Mouse (Mus musculus): ENCODE data around the gene Ptpn1.

Ptpn1 gene

DNA sequence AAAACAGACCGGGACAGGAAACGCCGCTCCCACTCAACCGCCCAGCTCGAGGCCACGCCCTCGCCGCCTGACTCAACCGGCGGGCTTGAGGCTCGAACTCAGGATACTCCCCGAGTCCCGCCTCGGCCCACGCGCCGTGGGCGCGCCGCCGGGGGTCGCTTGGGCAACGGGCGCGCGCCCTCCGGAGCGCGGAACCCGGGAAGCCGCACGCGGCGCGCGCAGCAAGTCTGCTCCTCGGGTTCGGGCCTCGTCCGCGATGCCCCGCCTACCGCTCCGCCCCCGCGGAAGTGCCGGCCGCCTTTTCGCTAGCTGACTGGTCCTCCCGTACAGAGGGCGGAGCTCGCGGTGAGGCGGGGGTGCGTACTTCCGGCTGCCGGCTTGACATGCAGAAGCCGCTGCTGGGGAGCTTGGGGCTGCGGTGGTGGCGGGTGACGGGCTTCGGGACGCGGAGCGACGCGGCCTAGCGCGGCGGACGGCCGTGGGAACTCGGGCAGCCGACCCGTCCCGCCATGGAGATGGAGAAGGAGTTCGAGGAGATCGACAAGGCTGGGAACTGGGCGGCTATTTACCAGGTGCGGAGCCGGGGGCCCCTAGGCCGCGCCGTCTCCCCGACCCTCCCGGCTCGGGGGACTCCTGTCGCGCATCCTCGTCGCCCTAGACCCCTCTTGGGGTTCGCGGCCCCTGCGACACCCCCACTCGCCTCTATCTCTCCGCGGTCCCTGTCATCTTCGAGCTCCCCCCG, at the start of gene Ptpn1:
Gene Ptpn1, plus strand, starts transcription at position 73 of the 742 bp plus-strand sequence.
- peak; percentile 99 for DNase-seq

- no peak for DNase-seq
Measured at GRCm38 (mm10) chr2:167886485-167886884, 45.4 kb upstream of the Ptpn1 start.

GRCm38 (mm10) chr2:167887516-167888347, 44.1 kb upstream of the Ptpn1 start:
- DNase-seq, result peak; percentile 82

DNA sequence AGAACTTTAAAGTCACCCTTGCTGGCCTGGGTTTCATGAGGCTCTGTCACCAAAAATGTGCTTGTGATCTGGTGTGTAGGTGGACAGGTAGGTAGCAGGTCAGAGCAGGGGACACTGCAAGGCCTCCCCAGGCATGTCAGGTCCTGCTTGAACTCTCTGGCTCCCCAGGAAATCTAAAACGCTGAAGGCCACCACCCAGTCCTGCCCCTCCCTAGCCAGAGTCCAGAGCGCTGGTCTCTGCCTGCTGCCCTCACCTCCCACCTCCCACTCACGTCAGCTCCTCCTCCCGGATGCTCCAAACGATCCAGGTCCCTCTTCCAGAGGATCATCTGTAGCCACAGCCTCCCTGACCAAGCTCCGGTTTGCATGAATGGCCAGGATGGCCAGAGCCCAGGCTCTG, 43.0 kb upstream of the Ptpn1 start:
- DNase-seq, result no peak

DNA sequence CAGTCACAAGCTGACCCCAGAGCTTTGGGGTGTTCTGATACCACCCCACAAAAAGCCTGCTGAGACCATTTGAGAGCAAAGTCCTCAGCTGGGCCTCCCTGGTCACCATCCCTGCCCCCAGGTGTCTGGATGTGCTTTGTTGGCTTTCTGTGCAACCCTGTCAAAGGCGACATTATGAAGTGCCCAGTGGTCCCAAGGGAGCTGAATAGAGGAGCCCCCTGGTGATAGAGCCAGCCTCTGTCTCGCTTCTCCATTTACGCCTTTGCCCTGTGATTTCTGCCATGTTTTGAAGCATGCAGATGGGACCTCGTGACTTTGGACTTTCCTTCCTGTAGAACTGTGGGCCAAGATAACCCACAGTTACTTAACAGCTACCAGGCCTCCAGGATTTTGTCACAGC, 42.0 kb upstream of the Ptpn1 start:
- no peak for DNase-seq

- peak; percentile 77 for DNase-seq
Measured at GRCm38 (mm10) chr2:167891908-167892307, 39.9 kb upstream of the Ptpn1 start.

DNA sequence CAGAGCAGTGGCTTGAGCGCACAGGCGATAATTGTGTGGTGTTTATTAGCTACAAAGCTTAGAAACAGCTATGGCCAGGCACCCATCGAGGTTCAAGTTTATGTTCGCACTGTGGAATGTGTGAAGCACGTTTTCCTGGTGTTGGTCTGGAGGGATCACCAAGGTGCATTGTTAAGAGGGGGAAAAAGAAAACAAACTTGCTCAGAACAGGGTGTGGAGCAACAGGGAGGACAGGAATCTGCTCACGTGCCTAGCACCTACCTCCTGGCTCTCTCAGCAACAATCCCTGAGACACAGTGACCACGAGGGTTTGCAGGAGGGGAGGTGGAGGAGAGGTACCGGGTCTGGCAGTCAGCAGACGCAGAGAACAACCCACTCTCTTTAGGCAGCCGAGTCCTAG, 38.2 kb upstream of the Ptpn1 start:
- no peak for DNase-seq

DNA sequence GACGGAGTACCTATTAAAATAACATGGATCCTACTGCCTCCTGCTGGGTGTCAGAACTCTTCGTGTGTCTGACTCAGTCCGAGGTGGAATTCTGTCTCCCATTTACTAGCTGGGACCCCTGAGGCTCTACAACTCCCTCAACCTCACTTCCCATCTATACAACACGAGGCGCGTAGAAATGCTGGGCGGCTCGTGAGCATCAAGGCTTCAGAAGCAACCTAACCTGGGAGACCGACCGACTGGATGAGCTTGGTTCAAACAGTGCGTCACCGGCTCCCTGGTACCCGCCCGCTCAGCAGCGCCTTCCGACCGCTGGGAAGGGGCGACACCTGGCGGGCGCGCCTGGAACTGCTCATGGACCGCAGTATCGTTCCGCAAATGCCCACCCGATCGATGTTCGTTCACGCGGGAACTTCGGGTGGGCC, 36.9 kb upstream of the Ptpn1 start:
- DNase-seq, result peak; percentile 89

DNA sequence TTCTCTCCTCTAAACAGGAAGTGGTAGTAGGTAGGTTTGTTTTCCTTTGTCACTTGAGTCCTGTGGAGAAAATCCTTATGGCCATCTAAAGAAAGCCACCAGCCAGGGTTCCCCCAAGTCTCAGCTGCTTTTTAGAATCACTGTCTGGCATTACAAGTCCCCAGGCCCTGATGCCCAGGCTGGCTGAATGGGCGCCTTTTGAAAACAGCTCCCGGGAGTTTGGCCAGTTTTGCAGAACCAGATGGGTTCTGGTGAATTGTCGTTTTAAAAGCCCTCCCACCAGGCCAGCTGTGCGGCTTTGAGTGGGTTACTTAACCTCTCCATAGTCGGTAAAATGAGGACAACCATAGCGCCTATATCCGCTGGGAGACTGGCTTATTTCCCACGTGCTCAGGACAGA, 34.0 kb upstream of the Ptpn1 start:
- no peak for DNase-seq

DNA sequence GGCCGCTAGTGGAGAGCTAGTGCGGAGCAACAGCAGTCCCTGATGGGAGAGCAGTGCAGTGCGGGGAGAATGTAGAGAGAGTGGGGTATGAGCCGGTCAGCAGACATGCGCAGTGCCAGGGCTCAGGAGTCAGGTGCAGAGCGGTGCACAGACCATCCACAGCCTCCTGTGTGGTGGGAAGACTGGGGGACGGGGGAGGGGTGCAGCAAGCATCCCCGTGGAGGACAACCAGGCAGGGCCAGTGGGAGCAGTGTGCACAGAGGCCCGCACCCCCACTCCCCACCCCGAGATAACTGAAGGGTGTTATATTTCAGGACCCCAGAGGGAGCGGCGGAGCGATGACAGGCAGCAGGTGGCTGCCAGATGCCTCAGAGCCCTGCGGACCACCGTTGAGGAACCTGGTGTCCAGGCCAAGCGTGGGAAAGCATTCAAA, 31.9 kb upstream of the Ptpn1 start:
- DNase-seq, result no peak

GRCm38 (mm10) chr2:167902116-167902703, 29.6 kb upstream of the Ptpn1 start:
- no peak for DNase-seq

GRCm38 (mm10) chr2:167903242-167903952, 28.5 kb upstream of the Ptpn1 start:
- no peak for DNase-seq

- DNase-seq, result no peak
Measured at GRCm38 (mm10) chr2:167904621-167905367, 27.1 kb upstream of the Ptpn1 start.

- no peak for DNase-seq
Measured at GRCm38 (mm10) chr2:167905561-167905960, 26.3 kb upstream of the Ptpn1 start.

DNA sequence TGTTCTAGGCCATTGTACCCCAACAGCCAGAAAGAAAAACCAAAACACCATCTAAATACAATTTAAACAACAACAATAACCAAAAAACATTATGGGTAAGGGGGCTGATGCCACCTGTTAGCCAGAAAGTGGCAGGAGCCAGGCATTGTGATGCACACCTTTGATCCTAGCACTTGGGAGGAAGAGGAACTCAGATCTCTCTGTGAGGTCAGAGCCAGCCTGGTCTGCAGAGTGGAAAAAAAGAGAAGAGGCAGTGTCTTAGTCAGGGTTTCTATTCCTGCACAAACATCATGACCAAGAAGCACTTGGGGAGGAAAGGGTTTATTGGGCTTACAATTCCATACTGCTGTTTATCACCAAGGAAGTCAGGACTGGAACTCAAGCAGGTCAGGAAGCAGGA, 25.1 kb upstream of the Ptpn1 start:
- no peak for DNase-seq

DNA sequence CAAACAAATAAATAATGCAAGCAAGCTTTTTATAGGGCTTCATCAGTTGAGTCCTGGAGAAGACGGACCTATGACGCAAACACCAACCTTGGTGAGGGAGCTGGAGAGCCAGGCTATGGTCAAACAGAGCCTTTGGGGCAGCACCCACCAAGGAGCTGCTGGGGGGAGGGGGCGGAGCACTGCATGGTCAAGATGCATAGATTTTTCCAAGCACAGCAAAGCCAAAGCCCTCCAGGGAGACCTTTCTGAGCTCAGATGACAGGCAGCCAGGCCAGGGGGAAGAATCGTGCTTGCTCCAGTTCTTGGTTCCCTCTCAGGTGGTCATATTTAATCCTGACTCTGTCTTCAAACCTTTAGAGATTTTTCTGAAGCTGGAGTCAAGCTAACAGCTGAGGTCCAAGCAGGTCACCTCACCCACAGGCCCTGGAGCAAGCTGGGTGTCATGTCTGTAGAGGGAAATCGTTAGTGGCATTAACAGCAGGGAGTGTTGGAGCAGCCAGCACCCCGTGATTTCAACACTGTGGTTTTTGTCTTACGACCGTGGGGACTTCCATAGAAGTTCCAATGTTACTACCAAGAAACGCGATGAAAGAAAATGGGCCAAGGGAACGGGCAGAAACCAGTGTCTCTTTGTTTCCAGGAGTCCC, 22.2 kb upstream of the Ptpn1 start:
- no peak for DNase-seq

DNA sequence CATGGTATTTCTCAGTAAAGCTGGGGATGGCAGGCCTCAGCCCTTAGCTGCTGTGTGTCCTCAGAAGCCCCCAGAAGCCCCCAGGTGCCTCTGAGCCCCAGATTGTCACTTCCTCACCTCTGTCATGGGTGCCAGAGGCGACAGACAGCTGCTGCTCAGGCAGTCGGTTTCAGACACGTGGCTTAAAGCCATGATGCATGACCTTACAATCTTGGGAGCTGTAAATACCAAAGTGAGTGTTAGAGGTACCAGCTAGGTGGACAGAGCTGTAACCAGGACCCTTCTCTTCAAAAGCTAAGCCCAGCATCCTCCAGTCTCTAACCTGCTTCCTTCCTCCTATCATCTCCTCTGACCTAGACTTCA, 21.7 kb upstream of the Ptpn1 start:
- DNase-seq, result no peak

GRCm38 (mm10) chr2:167911511-167911910, 20.3 kb upstream of the Ptpn1 start:
- DNase-seq, result no peak

GRCm38 (mm10) chr2:167919081-167919480, 12.8 kb upstream of the Ptpn1 start:
- no peak for DNase-seq

GRCm38 (mm10) chr2:167920041-167920440, 11.8 kb upstream of the Ptpn1 start:
- DNase-seq, result peak; percentile 60

- no peak for DNase-seq
Measured at GRCm38 (mm10) chr2:167920960-167921495, 10.8 kb upstream of the Ptpn1 start.

- DNase-seq, result no peak
Measured at GRCm38 (mm10) chr2:167921823-167922222, 10.0 kb upstream of the Ptpn1 start.
